Mouse (Mus musculus): Measurements from ENCODE around the gene Gm12394. TPM values are rescaled to one million over a fixed set of nuclear protein-coding genes. Genes with fewer than 3 reads are reported as not detected.

Gm12394 gene
- polyA plus RNA-seq, 1 experiment from 2014 or later = 0.06 TPM

DNA sequence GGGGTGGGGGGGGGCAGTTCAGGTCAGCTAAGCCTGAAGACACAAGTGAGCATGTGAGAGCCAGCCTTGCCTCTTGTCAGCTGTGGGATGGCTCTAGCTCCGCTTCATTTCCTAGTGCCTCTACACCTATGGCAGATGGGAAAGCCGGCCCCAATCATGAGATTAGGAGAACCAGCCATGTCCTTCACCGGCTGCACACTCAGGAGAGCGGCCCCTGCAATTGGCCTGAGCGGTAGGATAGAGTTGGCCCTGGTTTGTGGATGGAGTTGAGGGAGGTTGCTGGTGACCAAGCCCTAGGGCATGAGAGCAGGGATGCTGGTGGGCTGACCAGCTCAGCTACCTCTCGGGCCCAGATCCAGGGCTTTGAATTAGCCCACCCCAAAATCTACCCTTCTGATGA, 32.2 kb upstream of the Gm12394 start:
- WGBS = 97% methylated on average over 6 of the region's 6 CpGs
- H3K27ac ChIP-seq (ENCODE audit: low read length) = no peak overlapping the region
- no peaks in the 10 kb centered on the region for H3K9me3 ChIP-seq (ENCODE audit: low read length)
- H3K9ac ChIP-seq (replicated peaks; ENCODE audit: low read length) = no peak overlapping the region
- no peak for ATAC-seq (ENCODE audit: low FRiP score, low TSS enrichment)
- no peaks in the 10 kb centered on the region for H3K36me3 ChIP-seq (ENCODE audit: insufficient read depth, low read length)
- H3K4me3 ChIP-seq (ENCODE audit: low read length) = no peak overlapping the region
- no peaks in the 10 kb centered on the region for H3K27me3 ChIP-seq (ENCODE audit: insufficient read depth, low read length)
- H3K4me2 ChIP-seq (replicated peaks; ENCODE audit: low read depth, low read length) = no peak overlapping the region
- H3K4me1 ChIP-seq (ENCODE audit: insufficient read depth, low read length) = no peaks in the 10 kb centered on the region

DNA sequence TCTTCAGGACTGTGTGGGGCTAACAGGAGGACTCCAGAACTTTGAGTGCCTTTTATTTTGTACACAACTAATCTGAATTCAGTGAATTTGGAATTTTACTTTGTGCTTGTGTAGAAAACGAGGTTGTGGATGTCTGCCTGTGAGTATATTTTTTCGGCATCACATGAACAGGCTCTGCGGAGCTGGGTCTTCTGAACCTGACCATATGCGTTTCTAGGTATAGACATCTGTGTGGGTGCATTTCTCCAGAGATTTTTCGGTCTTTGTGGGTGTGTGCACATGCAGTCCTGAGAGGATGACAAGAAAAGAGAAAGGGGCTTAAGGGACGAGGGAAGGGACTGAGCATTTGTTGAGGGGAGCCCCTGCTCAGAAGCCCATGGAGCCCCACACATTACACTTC, 30.4 kb upstream of the Gm12394 start:
- no peaks in the 10 kb centered on the region for H3K4me1 ChIP-seq (ENCODE audit: insufficient read depth, low read length)
- H3K9ac ChIP-seq (replicated peaks; ENCODE audit: low read length) = no peak overlapping the region
- ATAC-seq (ENCODE audit: low FRiP score, low TSS enrichment) = no peak

GRCm38 (mm10) chr4:42880677-42880948, 24.0 kb upstream of the Gm12394 start:
- Histone ChIP-seq H3K9ac (replicated peaks; ENCODE audit: low read length) (no peak overlapping the region), H3K27me3 (ENCODE audit: insufficient read depth, low read length) (no peaks in the 10 kb centered on the region), H3K27ac (ENCODE audit: low read length) (no peak overlapping the region), H3K4me2 (replicated peaks; ENCODE audit: low read depth, low read length) (no peak overlapping the region), H3K4me3 (ENCODE audit: low read length) (no peak overlapping the region), H3K9me3 (ENCODE audit: low read length) (no peaks in the 10 kb centered on the region), H3K4me1 (ENCODE audit: insufficient read depth, low read length) (no peaks in the 10 kb centered on the region), H3K36me3 (ENCODE audit: insufficient read depth, low read length) (no peaks in the 10 kb centered on the region)
- ATAC-seq (ENCODE audit: low FRiP score, low TSS enrichment) = no peak
- 57% methylated on average over 1 of the region's 1 CpGs for WGBS

More for the DNA sequence above, 30.4 kb upstream of the Gm12394 start:
- 90% methylated on average over 6 of the region's 6 CpGs for WGBS
- no peaks in the 10 kb centered on the region for H3K27me3 ChIP-seq (ENCODE audit: insufficient read depth, low read length)
- H3K4me2 ChIP-seq (replicated peaks; ENCODE audit: low read depth, low read length) = no peak overlapping the region
- no peak overlapping the region for H3K27ac ChIP-seq (ENCODE audit: low read length)
- no peaks in the 10 kb centered on the region for H3K36me3 ChIP-seq (ENCODE audit: insufficient read depth, low read length)
- no peak overlapping the region for H3K4me3 ChIP-seq (ENCODE audit: low read length)
- no peaks in the 10 kb centered on the region for H3K9me3 ChIP-seq (ENCODE audit: low read length)

GRCm38 (mm10) chr4:42879829-42880676, 23.5 kb upstream of the Gm12394 start:
- no peak overlapping the region for H3K9ac ChIP-seq (replicated peaks; ENCODE audit: low read length)
- H3K9me3 ChIP-seq (ENCODE audit: low read length) = no peaks in the 10 kb centered on the region
- H3K4me1 ChIP-seq (ENCODE audit: insufficient read depth, low read length) = no peaks in the 10 kb centered on the region
- H3K27me3 ChIP-seq (ENCODE audit: insufficient read depth, low read length) = no peaks in the 10 kb centered on the region
- WGBS = 79% methylated on average over 16 of the region's 16 CpGs
- H3K4me3 ChIP-seq (ENCODE audit: low read length) = no peak overlapping the region
- H3K27ac ChIP-seq (ENCODE audit: low read length) = no peak overlapping the region
- H3K36me3 ChIP-seq (ENCODE audit: insufficient read depth, low read length) = no peaks in the 10 kb centered on the region
- ATAC-seq (ENCODE audit: low FRiP score, low TSS enrichment) = no peak
- no peak overlapping the region for H3K4me2 ChIP-seq (replicated peaks; ENCODE audit: low read depth, low read length)

DNA sequence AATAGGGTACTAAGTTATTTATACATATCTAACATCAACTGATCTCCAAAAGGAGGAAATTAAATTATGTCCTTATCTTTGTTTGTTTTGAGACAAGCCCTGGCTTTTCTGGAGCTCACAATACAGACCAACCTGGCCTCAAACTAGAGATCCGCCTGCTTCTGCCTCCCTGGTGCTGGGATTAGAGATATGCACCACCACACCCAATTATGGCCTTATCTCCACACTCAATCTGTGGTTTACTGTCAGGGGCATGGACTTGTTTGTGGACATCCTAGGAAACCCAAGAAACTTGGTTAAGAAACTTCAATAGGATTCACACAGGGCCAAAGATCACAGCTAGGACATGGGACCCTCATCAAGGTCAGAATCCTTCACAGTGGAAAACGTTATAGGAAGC, 21.1 kb upstream of the Gm12394 start:
- ATAC-seq (ENCODE audit: low FRiP score, low TSS enrichment) = no peak
- H3K27ac ChIP-seq (ENCODE audit: low read length) = no peak overlapping the region
- no peaks in the 10 kb centered on the region for H3K27me3 ChIP-seq (ENCODE audit: insufficient read depth, low read length)
- H3K36me3 ChIP-seq (ENCODE audit: insufficient read depth, low read length) = no peaks in the 10 kb centered on the region
- WGBS = 73% methylated on average over 2 of the region's 2 CpGs
- H3K4me2 ChIP-seq (replicated peaks; ENCODE audit: low read depth, low read length) = no peak overlapping the region
- no peak overlapping the region for H3K9ac ChIP-seq (replicated peaks; ENCODE audit: low read length)
- H3K4me3 ChIP-seq (ENCODE audit: low read length) = no peak overlapping the region
- H3K9me3 ChIP-seq (ENCODE audit: low read length) = no peaks in the 10 kb centered on the region
- H3K4me1 ChIP-seq (ENCODE audit: insufficient read depth, low read length) = no peaks in the 10 kb centered on the region

GRCm38 (mm10) chr4:42876586-42877291, 20.2 kb upstream of the Gm12394 start:
- H3K27me3 ChIP-seq (ENCODE audit: insufficient read depth, low read length) = no peaks in the 10 kb centered on the region
- no peaks in the 10 kb centered on the region for H3K36me3 ChIP-seq (ENCODE audit: insufficient read depth, low read length)
- no peak overlapping the region for H3K4me3 ChIP-seq (ENCODE audit: low read length)
- WGBS = 29% methylated on average over 5 of the region's 5 CpGs
- H3K9me3 ChIP-seq (ENCODE audit: low read length) = no peaks in the 10 kb centered on the region
- no peak overlapping the region for H3K27ac ChIP-seq (ENCODE audit: low read length)
- peak; percentile 67 for ATAC-seq (ENCODE audit: low FRiP score, low TSS enrichment)
- H3K9ac ChIP-seq (replicated peaks; ENCODE audit: low read length) = no peak overlapping the region
- H3K4me1 ChIP-seq (ENCODE audit: insufficient read depth, low read length) = no peaks in the 10 kb centered on the region
- H3K4me2 ChIP-seq (replicated peaks; ENCODE audit: low read depth, low read length) = no peak overlapping the region

- no peaks in the 10 kb centered on the region for H3K36me3 ChIP-seq (ENCODE audit: insufficient read depth, low read length)
- no peak within 1 kb of the TSS for H3K4me3 ChIP-seq (ENCODE audit: low read length)
- no peak within 1 kb of the TSS for H3K4me2 ChIP-seq (replicated peaks; ENCODE audit: low read depth, low read length)
- no peak within 1 kb of the TSS for H3K27ac ChIP-seq (ENCODE audit: low read length)
- H3K9ac ChIP-seq (replicated peaks; ENCODE audit: low read length) = no peak within 1 kb of the TSS
- ATAC-seq (ENCODE audit: low FRiP score, low TSS enrichment) = no peak
- H3K4me1 ChIP-seq (ENCODE audit: insufficient read depth, low read length) = no peaks in the 10 kb centered on the region
- H3K9me3 ChIP-seq (ENCODE audit: low read length) = no peaks in the 10 kb centered on the region
- no peaks in the 10 kb centered on the region for H3K27me3 ChIP-seq (ENCODE audit: insufficient read depth, low read length)
- WGBS = 91% methylated on average over 7 of the region's 7 CpGs
Measured at GRCm38 (mm10) chr4:42874134-42874533, 17.6 kb upstream of the Gm12394 start, which contains the start of gene Fam205c. Fam205c (minus strand) TSS chr4:42874234.

- Histone ChIP-seq H3K4me3 (ENCODE audit: low read length) (no peak overlapping the region), H3K9me3 (ENCODE audit: low read length) (no peaks in the 10 kb centered on the region), H3K27me3 (ENCODE audit: insufficient read depth, low read length) (no peaks in the 10 kb centered on the region), H3K4me2 (replicated peaks; ENCODE audit: low read depth, low read length) (no peak overlapping the region), H3K4me1 (ENCODE audit: insufficient read depth, low read length) (no peaks in the 10 kb centered on the region), H3K27ac (ENCODE audit: low read length) (no peak overlapping the region), H3K36me3 (ENCODE audit: insufficient read depth, low read length) (no peaks in the 10 kb centered on the region), H3K9ac (replicated peaks; ENCODE audit: low read length) (no peak overlapping the region)
- ATAC-seq (ENCODE audit: low FRiP score, low TSS enrichment) = no peak
- 69% methylated on average over 16 of the region's 16 CpGs for WGBS
Measured at GRCm38 (mm10) chr4:42872746-42873435, 16.3 kb upstream of the Gm12394 start.

DNA sequence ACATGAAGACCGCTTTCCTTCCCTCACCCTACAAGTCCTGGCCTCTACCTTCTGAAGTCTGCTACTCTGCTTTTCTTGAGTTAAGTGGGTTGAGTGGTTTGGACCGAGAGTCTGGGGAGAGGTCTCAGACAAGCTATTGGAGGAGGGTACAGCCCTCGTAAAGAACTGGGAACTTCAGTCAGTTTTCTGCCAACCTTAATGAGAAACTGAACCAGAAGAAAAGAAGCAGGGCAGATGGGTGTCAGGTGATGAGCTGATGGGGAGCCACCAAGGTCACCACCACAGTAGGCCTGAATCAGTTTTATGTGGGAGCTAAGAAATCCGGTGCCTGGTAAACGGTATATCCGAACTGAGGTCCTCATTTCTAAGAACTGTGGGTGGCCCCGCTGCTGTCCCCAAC, 15.6 kb upstream of the Gm12394 start:
- Histone ChIP-seq H3K9me3 (ENCODE audit: low read length) (no peaks in the 10 kb centered on the region), H3K4me1 (ENCODE audit: insufficient read depth, low read length) (no peaks in the 10 kb centered on the region), H3K27ac (ENCODE audit: low read length) (no peak overlapping the region), H3K4me3 (ENCODE audit: low read length) (no peak overlapping the region), H3K36me3 (ENCODE audit: insufficient read depth, low read length) (no peaks in the 10 kb centered on the region), H3K4me2 (replicated peaks; ENCODE audit: low read depth, low read length) (no peak overlapping the region), H3K27me3 (ENCODE audit: insufficient read depth, low read length) (no peaks in the 10 kb centered on the region), H3K9ac (replicated peaks; ENCODE audit: low read length) (no peak overlapping the region)
- no peak for ATAC-seq (ENCODE audit: low FRiP score, low TSS enrichment)
- 89% methylated on average over 7 of the region's 7 CpGs for WGBS

GRCm38 (mm10) chr4:42870748-42871147, 14.2 kb upstream of the Gm12394 start:
- 77% methylated on average over 5 of the region's 5 CpGs for WGBS
- no peak for ATAC-seq (ENCODE audit: low FRiP score, low TSS enrichment)
- H3K9ac ChIP-seq (replicated peaks; ENCODE audit: low read length) = no peak overlapping the region
- H3K36me3 ChIP-seq (ENCODE audit: insufficient read depth, low read length) = no peaks in the 10 kb centered on the region
- H3K4me3 ChIP-seq (ENCODE audit: low read length) = no peak overlapping the region
- H3K4me2 ChIP-seq (replicated peaks; ENCODE audit: low read depth, low read length) = no peak overlapping the region
- H3K9me3 ChIP-seq (ENCODE audit: low read length) = no peaks in the 10 kb centered on the region
- H3K4me1 ChIP-seq (ENCODE audit: insufficient read depth, low read length) = no peaks in the 10 kb centered on the region
- no peaks in the 10 kb centered on the region for H3K27me3 ChIP-seq (ENCODE audit: insufficient read depth, low read length)
- H3K27ac ChIP-seq (ENCODE audit: low read length) = no peak overlapping the region

Data from kidney, embryonic 16.5 days (tissue).